Mouse (Mus musculus): ENCODE measurements around the gene 6030445D17Rik. TPM values are rescaled to one million over a fixed set of nuclear protein-coding genes. Genes with fewer than 3 reads are reported as not detected.

Gene 6030445D17Rik
- polyA plus RNA-seq, 1 experiment from 2014 or later: 0.17 TPM

DNA sequence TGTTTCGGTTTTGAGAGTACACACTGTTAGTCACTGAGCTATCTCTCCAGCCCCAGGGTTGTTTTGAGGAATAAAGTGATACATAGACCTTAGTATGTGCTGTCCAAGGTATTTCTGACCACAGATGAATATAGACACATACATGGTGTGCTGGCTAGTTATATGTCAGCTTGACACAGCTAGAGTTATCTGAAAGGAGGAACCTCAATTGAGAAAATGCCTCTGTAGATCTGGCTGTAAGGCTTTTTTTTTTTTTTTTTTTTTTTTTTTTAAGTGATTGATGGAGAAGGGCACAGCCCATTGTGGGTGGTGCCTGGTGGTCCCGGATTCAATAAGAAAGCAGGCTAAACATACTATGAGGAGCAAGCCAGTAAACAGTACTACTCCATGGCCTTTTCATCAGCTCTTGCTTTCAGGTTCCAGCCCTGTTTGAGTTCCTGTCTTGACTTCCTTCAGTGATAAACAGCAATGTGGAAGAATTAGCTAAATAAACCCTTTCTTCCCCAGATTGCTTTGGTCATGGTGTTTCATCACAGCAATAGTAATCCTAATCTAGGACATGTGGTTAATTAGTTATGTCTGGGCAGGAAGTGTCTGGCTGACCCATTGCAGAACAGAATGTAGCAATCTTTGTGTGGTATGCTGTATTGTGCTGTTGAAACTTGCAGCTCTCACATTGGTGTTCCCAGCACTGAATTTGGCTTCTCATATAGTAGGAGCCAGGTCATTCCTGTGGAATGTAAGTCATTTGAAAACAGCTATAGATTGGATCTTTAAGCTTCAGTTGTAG lies 43.6 kb downstream of the 6030445D17Rik start:
- H3K9me3 ChIP-seq: no peaks in the 10 kb centered on the region
- no peak for ATAC-seq (ENCODE audit: low FRiP score, low read depth)
- H3K4me3 ChIP-seq: no peak overlapping the region
- H3K27me3 ChIP-seq: no peaks in the 10 kb centered on the region
- H3K9ac ChIP-seq (replicated peaks): no peak overlapping the region
- H3K27ac ChIP-seq (replicated peaks): no peak overlapping the region
- H3K36me3 ChIP-seq: no peaks in the 10 kb centered on the region
- H3K4me2 ChIP-seq (replicated peaks): no peak overlapping the region
- WGBS: 76% methylated on average over 2 of the region's 2 CpGs
- peaks cover 6% of the 10 kb centered on the region; the same call in 1 of the 2 replicates for H3K4me1 ChIP-seq

GRCm38 (mm10) chr4:136509857-136510256 lies 47.8 kb downstream of the 6030445D17Rik start:
- H3K4me2 ChIP-seq (replicated peaks): no peak overlapping the region
- no peak overlapping the region for H3K4me3 ChIP-seq
- no peaks in the 10 kb centered on the region for H3K36me3 ChIP-seq
- H3K9ac ChIP-seq (replicated peaks): no peak overlapping the region
- H3K27me3 ChIP-seq: no peaks in the 10 kb centered on the region
- peaks cover 9% of the 10 kb centered on the region; the same call in 1 of the 2 replicates for H3K4me1 ChIP-seq
- H3K27ac ChIP-seq (replicated peaks): no peak overlapping the region
- no peaks in the 10 kb centered on the region for H3K9me3 ChIP-seq
- no peak for ATAC-seq (ENCODE audit: low FRiP score, low read depth)
- 87% methylated on average over 1 of the region's 1 CpGs for WGBS

DNA sequence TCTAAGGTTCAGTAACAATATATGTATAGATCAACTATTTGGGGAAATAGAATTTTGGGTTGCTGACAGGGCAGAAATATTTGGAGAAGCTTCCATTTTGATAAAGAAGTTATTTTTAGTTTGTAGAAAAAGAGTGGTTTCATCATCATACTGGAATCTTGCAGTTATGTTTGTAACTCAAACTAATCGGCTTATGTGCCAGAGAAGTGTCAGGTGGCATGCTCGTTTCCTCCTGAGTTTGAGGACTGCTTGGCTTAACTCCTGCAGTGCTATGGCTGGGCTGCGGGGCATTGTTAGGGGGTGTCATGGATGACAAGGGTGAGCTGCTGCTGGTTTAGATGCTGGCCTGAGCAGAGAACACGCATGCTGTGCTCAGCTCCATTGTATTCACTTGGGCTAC lies 49.7 kb downstream of the 6030445D17Rik start:
- Histone ChIP-seq H3K4me3 (no peak overlapping the region), H3K9ac (replicated peaks) (no peak overlapping the region), H3K27ac (replicated peaks) (no peak overlapping the region), H3K9me3 (no peaks in the 10 kb centered on the region), H3K36me3 (no peaks in the 10 kb centered on the region), H3K27me3 (no peaks in the 10 kb centered on the region), H3K4me2 (replicated peaks) (no peak overlapping the region), H3K4me1 (peaks cover 9% of the 10 kb centered on the region; the same call in 1 of the 2 replicates)
- no peak for ATAC-seq (ENCODE audit: low FRiP score, low read depth)
- 62% methylated on average over 4 of the region's 4 CpGs for WGBS

DNA sequence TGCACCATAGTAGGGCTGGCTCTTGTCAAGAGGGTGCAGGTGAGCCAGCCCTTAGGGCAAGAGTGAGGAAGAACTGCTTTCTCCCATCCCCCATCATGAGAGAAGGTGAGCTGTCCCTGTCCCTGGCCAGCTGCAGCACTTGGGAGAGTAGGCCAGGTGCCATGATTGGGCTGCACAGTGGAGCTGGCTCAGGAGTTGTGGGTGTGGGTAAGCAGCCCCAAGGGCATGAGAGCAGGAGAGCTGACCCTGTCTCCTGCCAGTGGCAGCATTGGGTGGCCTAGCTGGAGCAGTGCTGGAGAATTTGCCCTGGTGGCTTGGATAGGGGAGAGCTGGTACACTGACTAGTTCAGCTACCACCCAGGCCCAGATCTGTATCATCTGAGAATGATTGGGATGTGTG lies 50.9 kb downstream of the 6030445D17Rik start:
- H3K27me3 ChIP-seq: no peaks in the 10 kb centered on the region
- H3K4me2 ChIP-seq (replicated peaks): no peak overlapping the region
- H3K4me1 ChIP-seq: peaks cover 9% of the 10 kb centered on the region; the same call in 1 of the 2 replicates
- H3K4me3 ChIP-seq: no peak overlapping the region
- no peak overlapping the region for H3K9ac ChIP-seq (replicated peaks)
- no peak overlapping the region for H3K27ac ChIP-seq (replicated peaks)
- no peaks in the 10 kb centered on the region for H3K36me3 ChIP-seq
- ATAC-seq (ENCODE audit: low FRiP score, low read depth): no peak
- H3K9me3 ChIP-seq: no peaks in the 10 kb centered on the region

Other genes starting within 250 kb of the 6030445D17Rik start
- 2.3 and 3.5 TPM in 2 replicates for gene Tcea3, start 214.5 kb upstream of the 6030445D17Rik start, polyA plus RNA-seq (2016; fragmentation: Nextera tagmentation; extraction: Ambion mirVana)
- gene Zfp46, start 177.6 kb upstream of the 6030445D17Rik start, polyA plus RNA-seq (2016; fragmentation: Nextera tagmentation; extraction: Ambion mirVana): 38.4 and 40.5 TPM in 2 replicates
- gene Hnrnpr, start 151.3 kb upstream of the 6030445D17Rik start, polyA plus RNA-seq (2016; fragmentation: Nextera tagmentation; extraction: Ambion mirVana): 237 and 247 TPM in 2 replicates
- gene Htr1d, start 38.7 kb upstream of the 6030445D17Rik start, polyA plus RNA-seq (2016; fragmentation: Nextera tagmentation; extraction: Ambion mirVana): 0.06 and 0.68 TPM in 2 replicates
- 88.0 and 97.0 TPM in 2 replicates for gene Luzp1, start 7.5 kb downstream of the 6030445D17Rik start, polyA plus RNA-seq (2016; fragmentation: Nextera tagmentation; extraction: Ambion mirVana)
- gene Kdm1a, start 140.5 kb downstream of the 6030445D17Rik start, polyA plus RNA-seq (2016; fragmentation: Nextera tagmentation; extraction: Ambion mirVana): 113 and 128 TPM in 2 replicates
- gene Tex46, start 148.2 kb downstream of the 6030445D17Rik start, polyA plus RNA-seq (2016; fragmentation: Nextera tagmentation; extraction: Ambion mirVana): not detected in 2 replicates
- 0.05 and 0.12 TPM in 2 replicates for gene Lactbl1, start 160.4 kb downstream of the 6030445D17Rik start, polyA plus RNA-seq (2016; fragmentation: Nextera tagmentation; extraction: Ambion mirVana)

Data from midbrain, embryonic 12.5 days (tissue).